Mouse (Mus musculus) MEL (cell line): ENCODE data around the gene Cep72. TPM values are rescaled to one million over a fixed set of nuclear protein-coding genes. Genes with fewer than 3 reads are reported as not detected.

Source experiments
- DNase-seq: peaks from one replicate; pipeline ENCODE4 v3.0.0; 2011; ENCODE audit warnings: low read depth, low spot score
- H3K27ac ChIP-seq: 2 replicates; pipeline ENCODE4 v1.5.1; 2012; ENCODE audit warnings: low read depth, mild to moderate bottlenecking, control low read depth, low read length, moderate library complexity; ENCODE audit not compliant: control insufficient read depth
- H3K27me3 ChIP-seq, 2 experiments: fragments of 150-350 bp in 1 of 2; sonication (generic) in 1 of 2; 2 replicates each; pipeline ENCODE4 v1.6.1; 2012; ENCODE audit warnings: low read length in 2 of 2, mild to moderate bottlenecking in 2 of 2, improper control_type of control experiment in 1 of 2, moderate library complexity in 1 of 2; ENCODE audit not compliant: insufficient read depth in 2 of 2, control insufficient read depth in 1 of 2
- H3K36me3 ChIP-seq, 2 experiments: 2 replicates each; pipeline ENCODE4 v1.6.1; 2012 to 2014; ENCODE audit warnings: low read length in 2 of 2, improper control_type of control experiment in 1 of 2, inconsistent platforms in 1 of 2, mild to moderate bottlenecking in 1 of 2; ENCODE audit not compliant: insufficient read depth in 2 of 2, control insufficient read depth in 1 of 2
- H3K4me1 ChIP-seq, 2 experiments: fragments of 150-350 bp in 1 of 2; sonication (generic) in 1 of 2; 2 replicates each; pipeline ENCODE4 v1.6.1; 2012; ENCODE audit warnings: low read length in 2 of 2, improper control_type of control experiment in 1 of 2, mild to moderate bottlenecking in 1 of 2; ENCODE audit not compliant: insufficient read depth in 2 of 2, control insufficient read depth in 1 of 2
- H3K4me3 ChIP-seq, 2 experiments: fragments of 150-350 bp in 1 of 2; sonication (generic) in 1 of 2; 2 replicates each; pipeline ENCODE4 v1.5.1; 2012; ENCODE audit warnings: low read depth in 2 of 2, low read length in 2 of 2, mild to moderate bottlenecking in 2 of 2, moderate library complexity in 2 of 2, control low read depth in 1 of 2, improper control_type of control experiment in 1 of 2; ENCODE audit not compliant: control insufficient read depth in 1 of 2, insufficient read depth in 1 of 2
- H3K79me2 ChIP-seq: 2 replicates; pipeline ENCODE4 v1.6.1; 2012; ENCODE audit warnings: mild to moderate bottlenecking, low read length, moderate library complexity; ENCODE audit not compliant: control insufficient read depth, poor library complexity, insufficient read depth
- H3K9ac ChIP-seq: 2 replicates; pipeline ENCODE4 v1.6.1; 2012; ENCODE audit warnings: low read depth, mild to moderate bottlenecking, control low read depth, low read length, moderate library complexity; ENCODE audit not compliant: control insufficient read depth, poor library complexity, severe bottlenecking
- H3K9me3 ChIP-seq: fragments of 150-350 bp; sonication (generic); replicated peaks from 2 replicates; pipeline ENCODE4 v1.6.1; 2012; ENCODE audit warnings: mild to moderate bottlenecking, low read length, improper control_type of control experiment, moderate library complexity; ENCODE audit not compliant: insufficient read depth
- E2F4 ChIP-seq: IDR thresholded peaks from 2 replicates; pipeline ENCODE4 v1.6.1; 2011; ENCODE audit warnings: low read depth, low read length, improper control_type of control experiment, borderline replicate concordance
- EP300 ChIP-seq, 2 experiments: IDR thresholded peaks; 2 replicates each; pipeline ENCODE4 v1.6.1; 2011; ENCODE audit warnings: improper control_type of control experiment in 2 of 2, low read length in 2 of 2, low read depth in 1 of 2, mild to moderate bottlenecking in 1 of 2
- ETS1 ChIP-seq: IDR thresholded peaks from 2 replicates; pipeline ENCODE4 v1.6.1; 2012; ENCODE audit warnings: low read depth, mild to moderate bottlenecking, inconsistent platforms, low read length, improper control_type of control experiment, moderate library complexity
- HCFC1 ChIP-seq: IDR thresholded peaks from 2 replicates; pipeline ENCODE4 v1.6.1; 2012; ENCODE audit warnings: low read depth, mild to moderate bottlenecking, inconsistent platforms, low read length, improper control_type of control experiment, moderate library complexity
- JUND ChIP-seq: IDR thresholded peaks from 2 replicates; pipeline ENCODE4 v1.6.1; 2011; ENCODE audit warnings: low read depth, mild to moderate bottlenecking, improper control_type of control experiment, low read length
- KAT2A ChIP-seq: conservative IDR thresholded peaks from 2 replicates; pipeline ENCODE4 v1.6.1; 2012; ENCODE audit warnings: low read depth, low read length, improper control_type of control experiment, inconsistent platforms
- MAFK ChIP-seq: IDR thresholded peaks from 2 replicates; pipeline ENCODE4 v1.6.1; 2011; ENCODE audit warnings: low read depth, mild to moderate bottlenecking, low read length, improper control_type of control experiment, borderline replicate concordance
- MAX ChIP-seq: IDR thresholded peaks from 2 replicates; pipeline ENCODE4 v1.6.1; 2011; ENCODE audit warnings: low read length, improper control_type of control experiment
- MEF2A ChIP-seq: IDR thresholded peaks from 2 replicates; pipeline ENCODE4 v1.6.1; 2014; ENCODE audit warnings: low read depth, mild to moderate bottlenecking, inconsistent platforms, low read length, improper control_type of control experiment; ENCODE audit not compliant: poor library complexity, insufficient replicate concordance, severe bottlenecking; ENCODE audit errors: extremely low read depth
- POLR2A ChIP-seq, 2 experiments: IDR thresholded peaks; 2 replicates each; pipeline ENCODE4 v1.6.1; 2011 to 2012; ENCODE audit warnings: low read length in 2 of 2, mild to moderate bottlenecking in 2 of 2, control low read depth in 1 of 2, improper control_type of control experiment in 1 of 2, low read depth in 1 of 2, moderate library complexity in 1 of 2; ENCODE audit not compliant: control insufficient read depth in 1 of 2, insufficient read depth in 1 of 2, poor library complexity in 1 of 2
- POLR2AphosphoS2 ChIP-seq: IDR thresholded peaks from 2 replicates; pipeline ENCODE4 v1.6.1; 2011; ENCODE audit warnings: low read length, improper control_type of control experiment
- POLR2AphosphoS5 ChIP-seq: IDR thresholded peaks from 2 replicates; pipeline ENCODE4 v1.6.1; 2012; ENCODE audit warnings: low read depth, borderline replicate concordance, mild to moderate bottlenecking, inconsistent platforms, low read length, moderate library complexity, mixed read lengths
- RAD21 ChIP-seq: IDR thresholded peaks from 2 replicates; pipeline ENCODE4 v1.6.1; 2011; ENCODE audit warnings: mild to moderate bottlenecking, low read depth, low read length, improper control_type of control experiment
- RCOR1 ChIP-seq: IDR thresholded peaks from 2 replicates; pipeline ENCODE4 v1.6.1; 2012; ENCODE audit warnings: low read depth, mild to moderate bottlenecking, inconsistent platforms, low read length, improper control_type of control experiment
- SMC3 ChIP-seq: IDR thresholded peaks from 2 replicates; pipeline ENCODE4 v1.6.1; 2011; ENCODE audit warnings: low read depth, low read length, improper control_type of control experiment
- TAL1 ChIP-seq: IDR thresholded peaks from 2 replicates; pipeline ENCODE4 v1.6.1; 2012; ENCODE audit warnings: mild to moderate bottlenecking, inconsistent platforms, low read length, moderate library complexity, mixed read lengths
- TBP ChIP-seq: IDR thresholded peaks from 2 replicates; pipeline ENCODE4 v1.8.0; 2011; ENCODE audit warnings: low read depth, low read length, improper control_type of control experiment
- UBTF ChIP-seq: IDR thresholded peaks from 2 replicates; pipeline ENCODE4 v1.6.1; 2012; ENCODE audit warnings: low read depth, mild to moderate bottlenecking, inconsistent platforms, low read length, improper control_type of control experiment, moderate library complexity, borderline replicate concordance; ENCODE audit not compliant: insufficient read depth
- ZC3H11A ChIP-seq: IDR thresholded peaks from 2 replicates; pipeline ENCODE4 v1.6.1; 2012; ENCODE audit warnings: low read depth, mild to moderate bottlenecking, inconsistent platforms, low read length, improper control_type of control experiment
- ZMIZ1 ChIP-seq: IDR thresholded peaks from 2 replicates; pipeline ENCODE4 v1.6.1; 2012; ENCODE audit warnings: low read depth, mild to moderate bottlenecking, inconsistent platforms, low read length, improper control_type of control experiment, moderate library complexity
- ZNF384 ChIP-seq: IDR thresholded peaks from 2 replicates; pipeline ENCODE4 v1.6.1; 2012; ENCODE audit warnings: low read depth, mild to moderate bottlenecking, inconsistent platforms, low read length, improper control_type of control experiment
- polyA plus RNA-seq, 2 experiments: library from polyadenylated mRNA; stranded (reverse) in 1 of 2; unstranded in 1 of 2; fragments of >175 nt in 1 of 2; fragments of >200 nt in 1 of 2; gene quantifications; 2 replicates each; pipeline versions ENCODE4 v1.2.1 to v1.2.4; 2012; ENCODE audit warnings: low replicate concordance in 2 of 2, low read depth in 1 of 2; ENCODE audit not compliant: insufficient read length in 2 of 2, insufficient read depth in 1 of 2, missing spikeins in 1 of 2
- total RNA-seq: library from RNA; depleted of rRNA; stranded (reverse); fragments of 300-350 nt; gene quantifications from 2 replicates; pipeline ENCODE4 v1.2.3, GENCODE M21; 2012

The Cep72 gene
- total and polyA plus RNA-seq, 3 experiments: 2.2 to 7.0 TPM; not detected in 1

- TF ChIP-seq POLR2AphosphoS5 (no peak), ZC3H11A (no peak), ETS1 (no peak)
Measured at GRCm38 (mm10) chr13:74061613-74062377, at the start of gene Cep72 (continued).

GRCm38 (mm10) chr13:74107410-74107809 lies 45.3 kb upstream of the Cep72 start:
- H3K36me3 ChIP-seq: no peaks in the 10 kb centered on the region
- no peaks in the 10 kb centered on the region for H3K79me2 ChIP-seq
- no peak overlapping the region for H3K4me3 ChIP-seq
- TF ChIP-seq TBP: no peak
- TF ChIP-seq POLR2AphosphoS2: no peak
- TF ChIP-seq RCOR1: no peak
- no peak for TF ChIP-seq MAX
- TF ChIP-seq MAFK: no peak
- TF ChIP-seq ETS1: no peak
- TF ChIP-seq EP300 (IDR thresholded peaks at IDR 0.05; ENCODE audit: low read depth in 1 of 2, low read length in 2 of 2): no peak
- no peak for TF ChIP-seq MEF2A
- TF ChIP-seq KAT2A: no peak
- no peak for TF ChIP-seq ZNF384
- no peak for TF ChIP-seq POLR2A (IDR thresholded peaks at IDR 0.05; ENCODE audit: control insufficient read depth in 1 of 2, insufficient read depth in 1 of 2, low read depth in 1 of 2, low read length in 2 of 2, poor library complexity in 1 of 2)
- no peak for TF ChIP-seq UBTF
- no peak for TF ChIP-seq TAL1
- TF ChIP-seq E2F4: no peak
- TF ChIP-seq ZMIZ1: no peak
- TF ChIP-seq, all 39 proteins: peak for 0
- Histone ChIP-seq H3K9ac (no peak overlapping the region), H3K27me3 (peaks cover 4 to 7% of the 10 kb centered on the region in 2 experiments), H3K9me3 (no peaks in the 10 kb centered on the region), H3K4me1 (no peaks in the 10 kb centered on the region), H3K27ac (no peak overlapping the region)
- DNase-seq: no peak

GRCm38 (mm10) chr13:74104417-74104816 lies 42.3 kb upstream of the Cep72 start:
- H3K4me1 ChIP-seq: no peaks in the 10 kb centered on the region
- H3K9me3 ChIP-seq: no peaks in the 10 kb centered on the region
- H3K36me3 ChIP-seq: no peaks in the 10 kb centered on the region
- DNase-seq: no peak
- no peak overlapping the region for H3K9ac ChIP-seq
- H3K27me3 ChIP-seq: peaks cover 4 to 6% of the 10 kb centered on the region in 2 experiments; a peak in 3 of 4 replicates
- H3K4me3 ChIP-seq: no peak overlapping the region
- TF ChIP-seq ZMIZ1 (no peak), HCFC1 (no peak), RAD21 (no peak), POLR2AphosphoS5 (no peak), KAT2A (no peak), E2F4 (no peak), EP300 (IDR thresholded peaks at IDR 0.05; ENCODE audit: low read depth in 1 of 2, low read length in 2 of 2) (no peak), POLR2AphosphoS2 (no peak), SMC3 (no peak), JUND (no peak), ZNF384 (no peak)
- TF ChIP-seq, all 39 proteins: peak for 0
- H3K79me2 ChIP-seq: no peaks in the 10 kb centered on the region
- no peak overlapping the region for H3K27ac ChIP-seq
